Mouse (Mus musculus) embryonic facial prominence, embryonic 14.5 days (tissue): ENCODE results near the gene Dnah10. TPM values are rescaled to one million over a fixed set of nuclear protein-coding genes. Genes with fewer than 3 reads are reported as not detected.

Experiments used
- ATAC-seq: fragments of 200-750 bp; cut with Nextera tagmentation; 2 replicates; pipeline ENCODE4 v1.8.0; 2017; ENCODE audit warnings: low read depth, moderate number of reproducible peaks, moderate TSS enrichment
- DNase-seq: peaks from one replicate; pipeline ENCODE4 v3.0.0-alpha.2; 2015; ENCODE audit warnings: low spot score
- H3K27ac ChIP-seq: fragments of 300-500 bp; sonication (generic); replicated peaks from 2 replicates; pipeline ENCODE4 v1.5.1; 2014; ENCODE audit warnings: low read depth, mild to moderate bottlenecking, low read length, moderate library complexity
- H3K27me3 ChIP-seq: fragments of 300-500 bp; sonication (generic); replicated peaks from 2 replicates; pipeline ENCODE4 v1.6.1; 2014; ENCODE audit warnings: low read length; ENCODE audit not compliant: control insufficient read depth, insufficient read depth
- H3K36me3 ChIP-seq: fragments of 300-500 bp; sonication (generic); 2 replicates; pipeline ENCODE4 v1.6.1; 2014; ENCODE audit warnings: low read length, mixed read lengths; ENCODE audit not compliant: control insufficient read depth, insufficient read depth
- H3K4me1 ChIP-seq: fragments of 300-500 bp; sonication (generic); 2 replicates; pipeline ENCODE4 v1.6.1; 2014; ENCODE audit warnings: antibody characterized with exemption, low read length; ENCODE audit not compliant: control insufficient read depth, insufficient read depth
- H3K4me2 ChIP-seq: fragments of 300-500 bp; sonication (generic); 2 replicates; pipeline ENCODE4 v1.6.1; 2014; ENCODE audit warnings: low read depth, mild to moderate bottlenecking, low read length, moderate library complexity, mixed read lengths
- H3K4me3 ChIP-seq: fragments of 300-500 bp; sonication (generic); 2 replicates; pipeline ENCODE4 v1.5.1; 2014; ENCODE audit warnings: low read depth, mild to moderate bottlenecking, low read length
- H3K9ac ChIP-seq: fragments of 300-500 bp; sonication (generic); 2 replicates; pipeline ENCODE4 v1.6.1; 2014; ENCODE audit warnings: low read depth, mild to moderate bottlenecking, low read length, moderate library complexity, mixed read lengths
- H3K9me3 ChIP-seq: fragments of 300-500 bp; sonication (generic); 2 replicates; pipeline ENCODE4 v1.6.1; 2016; ENCODE audit warnings: low read length; ENCODE audit not compliant: control insufficient read depth
- WGBS: fragments of 180-500 bp; shearing (Covaris S2); extraction: QIAGEN DNeasy Blood & Tissue Kit; methylation state at CpG from one replicate; pipeline ENCODE4 v1.1.7; 2014; 5-methylcytosine and 5-hydroxymethylcytosine counted together
- polyA plus RNA-seq: library from polyadenylated mRNA; unstranded; fragments of >200 nt; fragmentation: Nextera tagmentation; extraction: Ambion mirVana; gene quantifications from 2 replicates; pipeline ENCODE4 v1.2.1, GENCODE M21; 2014

Gene Dnah10
- polyA plus RNA-seq, 1 experiment from 2014 or later: 0.39 TPM

GRCm38 (mm10) chr5:124883877-124884276, 159.0 kb downstream of the Dnah10 start:
- H3K27me3 ChIP-seq: no peaks in the 10 kb centered on the region
- ATAC-seq (no peak), DNase-seq (no peak)
- H3K36me3 ChIP-seq: peaks cover 61% of the 10 kb centered on the region
- H3K4me2 ChIP-seq: no peak overlapping the region
- H3K9me3 ChIP-seq: no peaks in the 10 kb centered on the region
- H3K4me3 ChIP-seq: no peak overlapping the region
- H3K9ac ChIP-seq: no peak overlapping the region
- H3K4me1 ChIP-seq: no peaks in the 10 kb centered on the region
- 81% methylated on average over 6 of the region's 6 CpGs for WGBS
- no peak overlapping the region for H3K27ac ChIP-seq

Other genes with a start within 250 kb of the Dnah10 start
- gene Rilpl2, start 246.7 kb upstream of the Dnah10 start, polyA plus RNA-seq: 33.6 and 34.8 TPM in 2 replicates
- 11.0 and 11.4 TPM in 2 replicates for gene Snrnp35, start 242.0 kb upstream of the Dnah10 start, polyA plus RNA-seq
- gene Rilpl1, start 193.7 kb upstream of the Dnah10 start, polyA plus RNA-seq: 27.0 and 29.6 TPM in 2 replicates
- gene Tmed2, start 184.4 kb upstream of the Dnah10 start, polyA plus RNA-seq: 612 and 629 TPM in 2 replicates
- 8.5 and 10.6 TPM in 2 replicates for gene Ddx55, start 172.2 kb upstream of the Dnah10 start, polyA plus RNA-seq
- 74.6 and 74.9 TPM in 2 replicates for gene Eif2b1, start 146.0 kb upstream of the Dnah10 start, polyA plus RNA-seq
- 56.7 and 74.3 TPM in 2 replicates for gene Gtf2h3, start 145.9 kb upstream of the Dnah10 start, polyA plus RNA-seq
- gene Atp6v0a2, start 96.5 kb upstream of the Dnah10 start, polyA plus RNA-seq: 46.8 and 48.3 TPM in 2 replicates
- 8.5 and 10.1 TPM in 2 replicates for gene Ccdc92, start 137.3 kb downstream of the Dnah10 start, polyA plus RNA-seq
- 59.0 and 71.7 TPM in 2 replicates for gene Zfp664, start 137.6 kb downstream of the Dnah10 start, polyA plus RNA-seq